Mouse (Mus musculus) forebrain, embryonic 14.5 days (tissue): ENCODE measurements at regions not wholly inside any gene's neighbourhood (a gene's known extent, or its start where the extent isn't known, plus 50 kb on each side); places are given as distances from the start of the nearest gene placed in this dataset.

Source experiments
- ATAC-seq: fragments of 200-750 bp; cut with Nextera tagmentation; 2 replicates; pipeline ENCODE4 v1.8.0; 2017; ENCODE audit warnings: mild to moderate bottlenecking, moderate library complexity
- DNase-seq: peaks from one replicate; pipeline ENCODE4 v3.0.0-alpha.2; 2015; ENCODE audit warnings: low spot score
- H3K27ac ChIP-seq: fragments of 300-500 bp; sonication (generic); 2 replicates; pipeline ENCODE4 v1.5.1; 2014; ENCODE audit warnings: low read depth, mild to moderate bottlenecking, control low read depth, low read length, moderate library complexity
- H3K27me3 ChIP-seq: fragments of 300-500 bp; sonication (generic); replicated peaks from 2 replicates; pipeline ENCODE4 v1.6.1; 2014; ENCODE audit warnings: low read length, control low read depth, mixed read lengths; ENCODE audit not compliant: control insufficient read depth, insufficient read depth
- H3K36me3 ChIP-seq: fragments of 300-500 bp; sonication (generic); 2 replicates; pipeline ENCODE4 v1.6.1; 2014; ENCODE audit warnings: low read length, control low read depth; ENCODE audit not compliant: control insufficient read depth, insufficient read depth
- H3K4me1 ChIP-seq: fragments of 300-500 bp; sonication (generic); 2 replicates; pipeline ENCODE4 v1.6.1; 2014; ENCODE audit warnings: antibody characterized with exemption, low read length, control low read depth; ENCODE audit not compliant: control insufficient read depth, insufficient read depth
- H3K4me2 ChIP-seq: fragments of 300-500 bp; sonication (generic); 2 replicates; pipeline ENCODE4 v1.6.1; 2014; ENCODE audit warnings: mild to moderate bottlenecking, control low read depth, low read length
- H3K4me3 ChIP-seq: fragments of 300-500 bp; sonication (generic); 2 replicates; pipeline ENCODE4 v1.5.1; 2014; ENCODE audit warnings: low read depth, low read length, control low read depth
- H3K9ac ChIP-seq: fragments of 300-500 bp; sonication (generic); 2 replicates; pipeline ENCODE4 v1.6.1; 2014; ENCODE audit warnings: mild to moderate bottlenecking, low read length, control low read depth, moderate library complexity
- H3K9me3 ChIP-seq: fragments of 300-500 bp; sonication (generic); replicated peaks from 2 replicates; pipeline ENCODE4 v1.6.1; 2016; ENCODE audit warnings: low read length, control low read depth, mixed read lengths; ENCODE audit not compliant: control insufficient read depth
- WGBS: fragments of 180-500 bp; shearing (Covaris S2); extraction: QIAGEN DNeasy Blood & Tissue Kit; methylation state at CpG from one replicate; pipeline ENCODE4 v1.1.7; 2014; 5-methylcytosine and 5-hydroxymethylcytosine counted together

GRCm38 (mm10) chr2:179095981-179096380 lies 346.2 kb upstream of the Cdh4 start:
- Histone ChIP-seq H3K36me3 (no peaks in the 10 kb centered on the region), H3K27me3 (no peaks in the 10 kb centered on the region), H3K9ac (no peak overlapping the region), H3K4me1 (peaks cover 12% of the 10 kb centered on the region), H3K4me2 (no peak overlapping the region), H3K27ac (no peak overlapping the region), H3K4me3 (no peak overlapping the region), H3K9me3 (no peaks in the 10 kb centered on the region)
- DNase-seq: no peak
- WGBS: 94% methylated on average over 3 of the region's 3 CpGs
- no peak for ATAC-seq

- no peak for DNase-seq
- H3K36me3 ChIP-seq: no peaks in the 10 kb centered on the region
Observed at GRCm38 (mm10) chr2:179096861-179097260, 345.4 kb upstream of the Cdh4 start.

GRCm38 (mm10) chr2:179099783-179100182 lies 342.4 kb upstream of the Cdh4 start:
- H3K4me1 ChIP-seq: no peaks in the 10 kb centered on the region
- H3K4me3 ChIP-seq: no peak overlapping the region
- no peak overlapping the region for H3K9ac ChIP-seq
- no peaks in the 10 kb centered on the region for H3K9me3 ChIP-seq
- H3K4me2 ChIP-seq: no peak overlapping the region
- DNase-seq: no peak
- no peaks in the 10 kb centered on the region for H3K36me3 ChIP-seq
- no peak overlapping the region for H3K27ac ChIP-seq
- ATAC-seq: no peak
- no peaks in the 10 kb centered on the region for H3K27me3 ChIP-seq
- 93% methylated on average over 1 of the region's 1 CpGs for WGBS

More at GRCm38 (mm10) chr2:179096861-179097260, 345.4 kb upstream of the Cdh4 start:
- WGBS: 42% methylated on average over 4 of the region's 4 CpGs
- H3K4me3 ChIP-seq: no peak overlapping the region
- H3K4me1 ChIP-seq: peaks cover 12% of the 10 kb centered on the region
- ATAC-seq: no peak
- H3K27me3 ChIP-seq: no peaks in the 10 kb centered on the region
- H3K27ac ChIP-seq: no peak overlapping the region
- H3K9me3 ChIP-seq: no peaks in the 10 kb centered on the region
- no peak overlapping the region for H3K4me2 ChIP-seq
- no peak overlapping the region for H3K9ac ChIP-seq

- Histone ChIP-seq H3K4me2 (no peak overlapping the region), H3K4me3 (no peak overlapping the region), H3K36me3 (no peaks in the 10 kb centered on the region), H3K9ac (no peak overlapping the region), H3K4me1 (no peaks in the 10 kb centered on the region), H3K27me3 (no peaks in the 10 kb centered on the region), H3K9me3 (no peaks in the 10 kb centered on the region), H3K27ac (no peak overlapping the region)
- WGBS: 84% methylated on average over 1 of the region's 1 CpGs
- no peak for DNase-seq
- ATAC-seq: no peak
Observed at GRCm38 (mm10) chr2:179103114-179103513, 339.1 kb upstream of the Cdh4 start.

- no peak overlapping the region for H3K27ac ChIP-seq
- no peaks in the 10 kb centered on the region for H3K9me3 ChIP-seq
- H3K27me3 ChIP-seq: no peaks in the 10 kb centered on the region
- no peaks in the 10 kb centered on the region for H3K36me3 ChIP-seq
- WGBS: 66% methylated on average over 5 of the region's 5 CpGs
- H3K9ac ChIP-seq: no peak overlapping the region
- H3K4me1 ChIP-seq: 0 out of 2 replicates have a peak, but pooled peaks cover 2% of the 10 kb centered on the region
- ATAC-seq (no peak), DNase-seq (no peak)
- H3K4me2 ChIP-seq: no peak overlapping the region
- no peak overlapping the region for H3K4me3 ChIP-seq
Observed at GRCm38 (mm10) chr2:179112951-179113350, 329.3 kb upstream of the Cdh4 start.

- H3K9ac ChIP-seq: no peak overlapping the region
- ATAC-seq: no peak
Observed at GRCm38 (mm10) chr2:179128018-179128417, 314.2 kb upstream of the Cdh4 start.

GRCm38 (mm10) chr2:179128432-179128831 lies 313.8 kb upstream of the Cdh4 start:
- Histone ChIP-seq H3K4me3 (no peak overlapping the region), H3K9me3 (no peaks in the 10 kb centered on the region), H3K27ac (no peak overlapping the region), H3K4me2 (no peak overlapping the region), H3K9ac (no peak overlapping the region), H3K27me3 (no peaks in the 10 kb centered on the region), H3K4me1 (no peaks in the 10 kb centered on the region), H3K36me3 (no peaks in the 10 kb centered on the region)
- DNase-seq: no peak
- no peak for ATAC-seq
- 91% methylated on average over 5 of the region's 5 CpGs for WGBS

More at GRCm38 (mm10) chr2:179128018-179128417, 314.2 kb upstream of the Cdh4 start:
- Histone ChIP-seq H3K27ac (no peak overlapping the region), H3K36me3 (no peaks in the 10 kb centered on the region), H3K27me3 (no peaks in the 10 kb centered on the region), H3K4me3 (no peak overlapping the region), H3K9me3 (no peaks in the 10 kb centered on the region), H3K4me2 (no peak overlapping the region), H3K4me1 (no peaks in the 10 kb centered on the region)
- 83% methylated on average over 3 of the region's 3 CpGs for WGBS
- no peak for DNase-seq

- H3K9me3 ChIP-seq: no peaks in the 10 kb centered on the region
- no peak overlapping the region for H3K4me2 ChIP-seq
- 78% methylated on average over 5 of the region's 5 CpGs for WGBS
Observed at GRCm38 (mm10) chr2:179131004-179131403, 311.2 kb upstream of the Cdh4 start.

GRCm38 (mm10) chr2:179142313-179142712 lies 299.9 kb upstream of the Cdh4 start:
- no peak overlapping the region for H3K4me3 ChIP-seq
- H3K9ac ChIP-seq: no peak overlapping the region
- 75% methylated on average over 8 of the region's 8 CpGs for WGBS
- H3K4me2 ChIP-seq: no peak overlapping the region
- H3K27me3 ChIP-seq: no peaks in the 10 kb centered on the region
- no peaks in the 10 kb centered on the region for H3K36me3 ChIP-seq
- ATAC-seq: no peak
- no peak for DNase-seq
- H3K9me3 ChIP-seq: no peaks in the 10 kb centered on the region
- H3K27ac ChIP-seq: no peak overlapping the region
- H3K4me1 ChIP-seq: no peaks in the 10 kb centered on the region

More at GRCm38 (mm10) chr2:179131004-179131403, 311.2 kb upstream of the Cdh4 start:
- DNase-seq (no peak), ATAC-seq (no peak)
- no peak overlapping the region for H3K4me3 ChIP-seq
- H3K36me3 ChIP-seq: no peaks in the 10 kb centered on the region
- H3K4me1 ChIP-seq: no peaks in the 10 kb centered on the region
- H3K27me3 ChIP-seq: no peaks in the 10 kb centered on the region
- H3K9ac ChIP-seq: no peak overlapping the region
- H3K27ac ChIP-seq: no peak overlapping the region
